Mouse (Mus musculus) kidney, adult 2 months (tissue): ENCODE results near the gene Dck.

Source experiments
- CTCF ChIP-seq: fragments of 200-500 bp; conservative IDR thresholded peaks from 2 replicates; pipeline ENCODE4 v1.5.1; 2011; ENCODE audit warnings: low read depth, mild to moderate bottlenecking, control low read depth, low read length, moderate library complexity, mixed read lengths; ENCODE audit not compliant: insufficient read depth, insufficient read length
- POLR2A ChIP-seq: fragments of 200-500 bp; IDR thresholded peaks from one replicate; pipeline ENCODE4 v1.6.1; 2011; ENCODE audit warnings: low read depth, low read length, control low read depth

GRCm38 (mm10) chr5:88793676-88794075, 28.9 kb downstream of the Dck start:
- TF ChIP-seq CTCF (no peak), POLR2A (no peak)
